Mouse (Mus musculus) lung, postnatal 0 days (tissue): ENCODE results near the gene Pla2g12b.

Source experiments
- CTCF ChIP-seq: IDR thresholded peaks from 2 replicates; pipeline ENCODE4 v1.5.1; 2016; ENCODE audit warnings: antibody characterized with exemption, mild to moderate bottlenecking
- EP300 ChIP-seq: IDR thresholded peaks from 2 replicates; pipeline ENCODE4 v1.6.1; 2016; ENCODE audit warnings: antibody characterized with exemption, mild to moderate bottlenecking, control low read depth

DNA sequence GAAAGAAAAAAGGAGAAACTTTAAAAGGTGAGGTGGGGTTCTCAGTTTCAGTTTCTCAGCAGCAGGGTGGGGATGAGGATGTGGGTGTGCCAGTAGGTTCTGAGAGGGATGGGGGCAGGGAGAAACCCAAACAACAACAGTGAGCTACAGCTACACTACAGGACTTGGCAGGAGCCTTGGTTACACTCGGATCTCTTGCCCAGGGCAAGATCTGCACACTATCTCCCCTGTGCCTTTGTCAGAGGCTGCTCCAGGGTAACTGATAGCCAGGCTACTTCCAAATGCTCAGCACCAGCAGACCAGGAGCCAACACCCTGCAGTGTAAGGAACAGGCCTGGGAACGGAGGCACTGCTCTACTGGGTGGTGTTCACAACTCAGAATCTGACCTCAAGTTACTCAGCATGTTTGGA, 23.0 kb upstream of the Pla2g12b start:
- TF ChIP-seq EP300 = no peak
- TF ChIP-seq CTCF = no peak
